Mouse (Mus musculus) yolk sac, embryonic 10.5 days (tissue): ENCODE data around the gene Fam160a2.
"Not testable (repeated sequence)": the region's sequence is repeated elsewhere in the genome, so short reads cannot be mapped to it uniquely, and the experiment has no call there.

Experiments used
- DNase-seq: peaks from one replicate; pipeline ENCODE4 v3.0.0-alpha.2; 2017; ENCODE audit warnings: low spot score

Fam160a2 gene

DNA sequence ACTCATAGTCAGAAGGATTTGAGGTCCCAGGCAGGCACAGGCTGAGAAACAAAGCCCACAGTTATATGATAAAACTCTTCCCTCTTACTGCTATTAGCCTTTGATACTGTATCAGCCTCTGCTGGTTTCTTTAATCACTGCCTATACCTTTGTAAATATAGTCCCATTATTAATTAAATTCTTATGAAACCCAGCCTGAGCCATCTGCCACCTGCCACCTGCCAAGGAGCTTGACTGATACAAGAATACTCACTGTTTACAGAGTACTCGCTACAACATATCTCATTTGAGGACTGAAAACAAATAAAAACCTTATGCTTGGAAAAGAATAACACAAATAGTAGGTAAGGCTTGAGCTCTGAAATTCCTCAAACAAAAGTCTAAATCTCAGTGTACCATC is 5.2 kb downstream of the Fam160a2 start:
- no peak for DNase-seq

DNA sequence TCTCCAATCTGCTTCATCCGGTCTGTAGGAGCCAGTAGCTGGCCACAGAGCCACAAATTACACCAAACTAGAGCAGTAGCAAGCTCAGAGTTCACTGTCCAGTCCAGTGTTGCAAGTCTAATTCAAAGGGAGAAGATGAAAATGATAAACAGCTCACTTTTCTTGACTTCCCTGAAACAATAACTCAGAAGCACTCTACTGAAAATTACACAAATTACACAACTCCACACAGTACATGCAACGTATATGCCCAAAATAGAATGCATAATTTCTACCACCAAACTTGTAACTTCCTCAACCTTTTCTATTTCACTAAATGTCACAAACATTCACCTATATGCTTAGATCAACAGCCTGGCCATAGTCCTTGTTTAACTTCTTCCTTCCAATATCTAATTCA is 9.6 kb downstream of the Fam160a2 start:
- no peak for DNase-seq

DNA sequence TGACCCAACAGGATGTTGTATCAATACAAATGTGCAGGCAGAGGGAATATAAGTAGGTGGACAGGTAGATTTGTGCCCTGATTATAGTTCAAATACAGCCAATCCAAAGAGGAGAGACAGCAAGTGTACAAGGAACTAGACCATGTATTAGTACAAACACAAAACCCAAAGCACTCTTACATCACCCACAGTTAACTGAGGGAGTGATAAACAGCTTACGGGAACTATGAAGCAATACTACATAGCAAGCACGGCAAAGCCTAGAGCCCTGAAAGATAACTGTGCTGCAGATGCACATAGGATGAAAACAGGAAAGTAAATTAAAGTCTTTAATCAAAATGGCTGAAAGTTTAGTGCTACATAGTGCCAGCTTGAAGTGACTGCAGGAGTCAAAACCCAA is 12.2 kb downstream of the Fam160a2 start:
- DNase-seq, result no peak

GRCm38 (mm10) chr7:105380329-105380728 is 19.5 kb downstream of the Fam160a2 start:
- no peak for DNase-seq

DNA sequence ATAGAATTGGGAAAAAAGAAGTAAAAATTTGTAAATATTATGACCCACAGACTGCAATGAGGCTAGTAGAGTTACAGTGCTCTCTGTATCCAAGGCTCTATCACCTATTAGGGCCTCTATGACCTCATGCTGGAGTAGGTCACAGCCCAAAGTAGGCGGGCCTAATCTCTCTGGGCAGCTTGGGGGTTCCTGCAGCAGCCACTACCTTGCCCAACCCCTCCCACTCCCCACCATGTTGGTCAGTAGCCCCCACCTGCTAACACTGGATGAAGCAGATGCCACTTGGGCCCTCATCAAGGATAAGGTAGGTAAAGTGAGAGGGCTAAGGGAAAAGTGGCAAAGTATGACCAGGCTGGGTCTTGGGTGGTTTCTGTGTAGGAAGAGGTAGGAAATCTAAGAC is 25.0 kb downstream of the Fam160a2 start, which contains the start of gene Gm5901:
Gene Gm5901, plus strand, starts transcription at position 173 of the 400 bp plus-strand sequence.
- DNase-seq, result no peak

DNA sequence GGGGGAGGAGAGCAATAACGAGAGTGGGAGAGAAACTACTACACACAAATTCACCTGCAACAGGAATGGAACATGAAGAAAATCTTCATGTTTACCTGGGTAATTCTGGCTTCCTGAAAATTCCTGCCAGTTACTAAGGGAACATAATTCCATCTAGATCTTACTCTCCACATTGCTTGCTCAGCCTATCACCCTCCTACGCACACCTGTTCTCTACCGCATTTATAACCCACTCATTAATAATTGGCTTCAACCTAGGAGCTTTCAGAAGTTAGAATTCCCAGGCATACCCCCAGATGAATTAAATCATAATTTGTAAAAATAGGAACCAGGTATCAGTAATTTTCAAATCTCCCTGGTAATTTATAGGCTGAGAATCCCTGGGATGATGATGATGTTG is 25.9 kb downstream of the Fam160a2 start:
- DNase-seq, result no peak

- no peak for DNase-seq
Observed at GRCm38 (mm10) chr7:105373509-105373908, 26.3 kb downstream of the Fam160a2 start.

- no peak for DNase-seq
Observed at GRCm38 (mm10) chr7:105372912-105373311, 26.9 kb downstream of the Fam160a2 start.

GRCm38 (mm10) chr7:105368521-105368920 is 31.3 kb downstream of the Fam160a2 start:
- no peak for DNase-seq

DNA sequence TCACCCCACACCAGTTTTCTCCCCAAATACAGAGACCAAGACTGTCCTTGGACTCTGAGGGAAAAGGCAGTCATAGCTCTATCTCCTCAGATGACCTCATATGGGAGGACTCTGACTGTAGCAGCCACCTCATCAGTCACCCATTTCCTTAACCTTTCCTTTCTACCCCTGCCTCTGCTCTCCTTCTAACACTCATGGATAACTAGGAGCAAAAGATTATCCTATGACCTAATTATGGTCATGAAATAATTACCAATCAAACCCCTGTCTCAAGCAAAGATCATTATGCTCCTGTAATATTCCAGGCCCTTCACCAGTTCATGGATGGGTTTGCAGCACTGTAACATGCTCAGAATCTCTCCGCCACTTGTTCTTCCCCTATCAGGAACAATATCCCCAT is 31.9 kb downstream of the Fam160a2 start, which contains the start of gene Olfr692:
Gene Olfr692, plus strand, starts transcription at position 301 of the 400 bp plus-strand sequence.
- no peak for DNase-seq

- DNase-seq, result no peak
Observed at GRCm38 (mm10) chr7:105367268-105367667, 32.6 kb downstream of the Fam160a2 start.

DNA sequence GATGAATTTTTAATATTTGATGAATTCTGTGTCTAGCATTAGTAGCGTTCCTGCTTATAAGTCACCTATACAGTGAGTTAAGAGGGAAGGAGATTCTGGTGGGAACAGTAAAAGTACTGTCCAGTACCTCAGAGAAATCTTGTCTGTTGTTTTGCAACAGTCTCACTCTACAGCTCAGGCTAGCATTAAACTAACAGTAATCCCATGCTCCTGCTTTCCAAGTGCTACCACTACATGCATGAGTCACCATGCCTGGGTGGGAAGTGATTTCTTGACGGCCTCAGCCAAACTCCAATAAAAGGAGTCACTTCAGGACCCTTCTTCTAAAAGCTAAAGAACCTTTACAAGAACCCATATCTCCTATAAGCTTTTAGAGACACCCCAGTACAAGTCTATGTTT is 38.1 kb downstream of the Fam160a2 start:
- DNase-seq, result no peak

DNA sequence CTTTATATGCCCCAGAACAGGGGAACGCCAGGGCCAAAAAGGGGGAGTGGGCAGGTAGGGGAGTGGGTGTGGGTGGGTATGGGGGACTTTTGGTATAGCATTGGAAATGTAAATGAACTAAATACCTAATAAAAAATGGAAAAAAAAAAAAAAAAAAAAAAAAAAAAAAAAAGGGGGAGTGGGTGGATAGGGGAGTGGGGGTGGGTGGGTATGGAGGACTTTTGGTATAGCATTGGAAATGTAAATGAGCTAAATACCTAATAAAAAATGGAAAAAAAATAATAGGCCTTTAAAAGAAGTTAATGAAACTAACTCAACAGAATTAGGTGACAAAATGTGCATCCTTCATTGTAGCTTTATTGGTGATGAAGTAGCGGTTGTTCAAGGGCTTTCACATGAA is 43.4 kb downstream of the Fam160a2 start:
- not testable (repeated sequence) for DNase-seq

GRCm38 (mm10) chr7:105356064-105356463 is 43.8 kb downstream of the Fam160a2 start:
- not testable (repeated sequence) for DNase-seq

GRCm38 (mm10) chr7:105342752-105343151 is 57.1 kb downstream of the Fam160a2 start:
- DNase-seq, result no peak

- DNase-seq, result no peak
Observed at GRCm38 (mm10) chr7:105342170-105342569, 57.7 kb downstream of the Fam160a2 start, which contains the start of gene Olfr691. Gene Olfr691, minus strand, starts transcription at chr7:105342270.

GRCm38 (mm10) chr7:105334004-105334403 is 65.8 kb downstream of the Fam160a2 start, which contains the start of gene Olfr690:
Gene Olfr690, minus strand, starts transcription at chr7:105334104.
- no peak for DNase-seq

DNA sequence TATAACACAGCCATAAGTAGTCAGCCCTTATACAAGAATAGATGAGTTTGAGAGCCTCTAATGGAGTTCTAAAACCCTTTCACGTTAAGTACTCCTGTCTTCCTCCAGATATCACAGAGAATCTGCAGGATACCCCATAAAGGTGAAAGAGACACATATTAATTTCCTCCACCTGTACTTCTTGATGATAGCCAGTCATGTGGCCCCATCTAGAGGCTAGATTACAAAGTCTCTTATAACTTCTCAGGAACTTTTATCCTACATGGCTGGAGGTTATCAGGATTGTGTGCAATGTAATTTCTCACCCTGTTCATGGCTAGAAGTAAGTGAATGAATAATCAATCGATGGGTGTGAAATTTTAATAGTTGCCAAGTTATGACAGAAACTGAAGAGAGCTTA is 74.6 kb downstream of the Fam160a2 start:
- no peak for DNase-seq
